Mouse (Mus musculus) heart, adult 2 months (tissue): ENCODE data around the gene Prom2.

Experiments used
- CTCF ChIP-seq: fragments of 200-600 bp; IDR thresholded peaks from 2 replicates; pipeline ENCODE4 v1.8.1; 2022; ENCODE audit warnings: antibody characterized with exemption, mild to moderate bottlenecking, moderate library complexity
- POLR2A ChIP-seq: fragments of 200-500 bp; IDR thresholded peaks from 2 replicates; pipeline ENCODE4 v1.6.1; 2011; ENCODE audit warnings: mild to moderate bottlenecking, low read depth, low read length, control low read depth; ENCODE audit not compliant: insufficient read depth

DNA sequence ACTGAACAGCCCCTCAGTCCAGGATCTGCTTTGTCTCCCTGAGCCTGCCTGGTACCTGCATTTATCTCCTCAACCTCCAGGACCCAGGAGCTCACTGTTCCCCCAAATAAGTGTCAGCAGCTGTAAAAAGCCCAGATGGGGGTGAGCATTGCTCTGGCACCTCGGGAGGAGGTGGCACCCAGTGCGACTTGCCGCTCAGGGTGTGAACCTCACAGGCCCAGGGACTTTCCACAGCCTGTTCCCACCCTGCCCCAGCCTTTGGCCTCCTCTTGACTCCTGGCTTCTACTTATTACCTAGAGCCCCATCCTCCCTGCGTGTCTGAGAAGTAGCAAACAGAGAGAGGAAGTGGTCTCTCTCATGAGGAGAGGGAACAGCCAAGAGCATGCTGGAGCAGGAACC, 36.1 kb downstream of the Prom2 start:
- TF ChIP-seq CTCF (no peak), POLR2A (no peak)
